Mouse (Mus musculus): Measurements from ENCODE around the gene Tmem40. TPM values are rescaled to one million over a fixed set of nuclear protein-coding genes. Genes with fewer than 3 reads are reported as not detected.
A peak's percentile ranks its signal among the peaks of the same experiment; 100 is the strongest.

The Tmem40 gene
- total RNA-seq, 4 experiments from 2014 or later = 0.36 to 0.58 (median 0.41) TPM; not detected in 1

- no peak for DNase-seq (ENCODE audit: low spot score in 2 of 2)
Measured at GRCm38 (mm10) chr6:115702901-115703300, 59.3 kb downstream of the Tmem40 start.

GRCm38 (mm10) chr6:115701302-115701701 is 60.9 kb downstream of the Tmem40 start:
- DNase-seq (ENCODE audit: low spot score in 2 of 2) = no peak

- DNase-seq (ENCODE audit: low spot score in 2 of 2) = no peak
Measured at GRCm38 (mm10) chr6:115700778-115701177, 61.4 kb downstream of the Tmem40 start.

GRCm38 (mm10) chr6:115698699-115699098 is 63.5 kb downstream of the Tmem40 start:
- DNase-seq (ENCODE audit: low spot score in 2 of 2) = no peak

GRCm38 (mm10) chr6:115697739-115698558 is 64.3 kb downstream of the Tmem40 start:
- no peak for DNase-seq (ENCODE audit: low spot score in 2 of 2)

- DNase-seq (ENCODE audit: low spot score in 2 of 2) = no peak
Measured at GRCm38 (mm10) chr6:115696707-115697215, 65.4 kb downstream of the Tmem40 start.

- peak in 1 of 2 experiments; percentile 27 for DNase-seq (ENCODE audit: low spot score in 2 of 2)
Measured at GRCm38 (mm10) chr6:115695124-115695523, 67.1 kb downstream of the Tmem40 start.

- peak; percentile 50 to 78 for DNase-seq (ENCODE audit: low spot score in 2 of 2)
Measured at GRCm38 (mm10) chr6:115694441-115694842, 67.8 kb downstream of the Tmem40 start.

GRCm38 (mm10) chr6:115692963-115693730 is 69.1 kb downstream of the Tmem40 start:
- DNase-seq (ENCODE audit: low spot score in 2 of 2) = no peak

GRCm38 (mm10) chr6:115692163-115692950 is 69.9 kb downstream of the Tmem40 start:
- no peak for DNase-seq (ENCODE audit: low spot score in 2 of 2)

GRCm38 (mm10) chr6:115690105-115690504 is 72.1 kb downstream of the Tmem40 start:
- no peak for DNase-seq (ENCODE audit: low spot score in 2 of 2)

- no peak for DNase-seq (ENCODE audit: low spot score in 2 of 2)
Measured at GRCm38 (mm10) chr6:115688589-115688988, 73.6 kb downstream of the Tmem40 start.

- no peak for DNase-seq (ENCODE audit: low spot score in 2 of 2)
Measured at GRCm38 (mm10) chr6:115687753-115688152, 74.5 kb downstream of the Tmem40 start.

- no peak for DNase-seq (ENCODE audit: low spot score in 2 of 2)
Measured at GRCm38 (mm10) chr6:115684851-115685646, 77.2 kb downstream of the Tmem40 start.

- no peak for DNase-seq (ENCODE audit: low spot score in 2 of 2)
Measured at GRCm38 (mm10) chr6:115684271-115684670, 77.9 kb downstream of the Tmem40 start.

GRCm38 (mm10) chr6:115681066-115681465 is 81.1 kb downstream of the Tmem40 start:
- no peak for DNase-seq (ENCODE audit: low spot score in 2 of 2)

Data from gastrocnemius, adult 8-10 months (tissue).